Mouse (Mus musculus): ENCODE results near the gene Plxnb3. TPM values are rescaled to one million over a fixed set of nuclear protein-coding genes. Genes with fewer than 3 reads are reported as not detected.

Plxnb3 gene
- polyA plus RNA-seq, 1 experiment from 2014 or later: 0.30 TPM

DNA sequence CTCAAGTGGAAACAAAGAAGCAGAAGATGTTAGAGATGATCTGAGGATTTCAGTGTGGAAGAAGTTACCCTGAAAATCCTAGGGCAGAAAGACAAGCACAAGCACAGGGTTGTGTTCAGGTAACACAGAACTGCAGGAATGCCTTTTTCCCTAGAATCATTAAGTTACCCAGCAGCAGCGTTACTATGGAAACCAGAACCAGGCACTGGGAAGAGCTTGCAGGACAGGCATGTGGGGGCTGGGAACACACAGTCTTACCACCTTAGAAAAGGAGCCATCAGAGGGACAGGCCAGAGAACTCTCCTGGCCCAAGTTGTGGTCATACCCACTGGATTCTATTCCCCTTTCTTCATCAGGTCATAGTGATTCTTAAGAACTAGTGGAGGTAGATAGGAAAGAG lies 48.9 kb downstream of the Plxnb3 start:
- Histone ChIP-seq H3K27ac (replicated peaks) (no peak overlapping the region), H3K9ac (ENCODE audit: low read length) (no peak overlapping the region), H3K27me3 (ENCODE audit: control insufficient read depth, insufficient read depth, low read length) (no peaks in the 10 kb centered on the region), H3K4me1 (replicated peaks; ENCODE audit: control insufficient read depth, insufficient read depth) (no peaks in the 10 kb centered on the region), H3K4me2 (replicated peaks; ENCODE audit: low read depth) (no peak overlapping the region), H3K4me3 (ENCODE audit: low read depth, low read length) (no peak overlapping the region), H3K9me3 (ENCODE audit: control insufficient read depth, low read length) (no peaks in the 10 kb centered on the region), H3K36me3 (ENCODE audit: control insufficient read depth, insufficient read depth, low read length) (no peaks in the 10 kb centered on the region)
- ATAC-seq (ENCODE audit: low FRiP score, low TSS enrichment): no peak
- 46% methylated on average over 1 of the region's 1 CpGs for WGBS
- DNase-seq (ENCODE audit: low spot score): no peak
- TF ChIP-seq EP300 (optimal IDR thresholded peaks at IDR 0.05): no peak
- TF ChIP-seq CTCF (IDR thresholded peaks at IDR 0.05; ENCODE audit: low read depth): no peak

- H3K27me3 ChIP-seq (ENCODE audit: control insufficient read depth, insufficient read depth, low read length): no peaks in the 10 kb centered on the region
- H3K36me3 ChIP-seq (ENCODE audit: control insufficient read depth, insufficient read depth, low read length): no peaks in the 10 kb centered on the region
- H3K27ac ChIP-seq (replicated peaks): no peak overlapping the region
- ATAC-seq (ENCODE audit: low FRiP score, low TSS enrichment) (no peak), DNase-seq (ENCODE audit: low spot score) (no peak)
- 15% methylated on average over 14 of the region's 14 CpGs for WGBS
- no peak overlapping the region for H3K4me3 ChIP-seq (ENCODE audit: low read depth, low read length)
- H3K9ac ChIP-seq (ENCODE audit: low read length): 0 out of 2 replicates have a peak overlapping the region, but pooled peaks have one; percentile 8
- H3K9me3 ChIP-seq (ENCODE audit: control insufficient read depth, low read length): no peaks in the 10 kb centered on the region
- no peaks in the 10 kb centered on the region for H3K4me1 ChIP-seq (replicated peaks; ENCODE audit: control insufficient read depth, insufficient read depth)
- TF ChIP-seq CTCF (IDR thresholded peaks at IDR 0.05; ENCODE audit: low read depth): no peak
- TF ChIP-seq EP300 (optimal IDR thresholded peaks at IDR 0.05): no peak
- H3K4me2 ChIP-seq (replicated peaks; ENCODE audit: low read depth): peak overlapping the region; percentile 23; the same call in 1 of the 2 replicates
These were observed 58.2 kb downstream of the Plxnb3 start for GRCm38 (mm10) chrX:73815072-73815471.

DNA sequence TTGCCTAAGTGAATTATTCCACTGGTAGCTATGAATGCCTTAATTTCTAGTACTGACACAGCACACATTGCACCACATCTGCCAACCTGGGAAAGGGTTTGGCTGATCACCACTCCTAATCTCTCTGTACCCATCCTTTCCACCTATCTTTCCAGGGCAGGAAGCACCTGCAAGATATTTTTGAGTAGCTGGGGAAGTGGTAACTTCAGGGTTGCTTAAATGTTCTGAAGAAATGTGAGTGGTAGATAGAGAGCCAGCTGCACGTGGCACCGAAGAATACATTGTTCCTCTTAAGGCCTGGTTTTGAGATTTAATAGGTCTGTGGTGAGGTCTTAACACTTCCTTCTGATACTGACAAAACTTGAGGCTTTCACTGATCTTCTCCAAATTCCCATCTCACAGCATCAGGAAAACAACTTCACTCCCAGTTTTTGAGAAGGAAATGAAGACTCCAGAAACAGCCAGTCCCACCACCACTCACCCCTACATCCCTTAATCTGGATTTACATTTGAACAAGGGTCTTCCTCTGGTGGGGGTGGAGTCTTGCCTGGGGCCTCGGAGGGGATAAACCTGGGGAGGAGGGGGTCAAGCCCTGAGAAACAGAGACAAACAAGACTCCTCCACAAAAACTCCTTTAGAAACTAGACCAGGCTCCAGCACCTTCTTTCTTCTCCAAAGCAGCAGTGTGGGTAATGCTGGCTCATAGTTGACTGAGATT lies 59.9 kb downstream of the Plxnb3 start:
- no peak for TF ChIP-seq CTCF (IDR thresholded peaks at IDR 0.05; ENCODE audit: low read depth)
- TF ChIP-seq EP300 (optimal IDR thresholded peaks at IDR 0.05): no peak
- DNase-seq (ENCODE audit: low spot score) (no peak), ATAC-seq (ENCODE audit: low FRiP score, low TSS enrichment) (no peak)
- Histone ChIP-seq H3K4me3 (ENCODE audit: low read depth, low read length) (no peak overlapping the region), H3K9me3 (ENCODE audit: control insufficient read depth, low read length) (no peaks in the 10 kb centered on the region), H3K4me2 (replicated peaks; ENCODE audit: low read depth) (no peak overlapping the region), H3K9ac (ENCODE audit: low read length) (no peak overlapping the region), H3K4me1 (replicated peaks; ENCODE audit: control insufficient read depth, insufficient read depth) (no peaks in the 10 kb centered on the region), H3K36me3 (ENCODE audit: control insufficient read depth, insufficient read depth, low read length) (no peaks in the 10 kb centered on the region), H3K27ac (replicated peaks) (no peak overlapping the region), H3K27me3 (ENCODE audit: control insufficient read depth, insufficient read depth, low read length) (no peaks in the 10 kb centered on the region)
- 51% methylated on average over 3 of the region's 3 CpGs for WGBS

Other genes starting within 250 kb of the Plxnb3 start
- 8.2 and 8.9 TPM in 2 replicates for gene Dusp9, start 117.7 kb upstream of the Plxnb3 start, polyA plus RNA-seq (2015; fragmentation: Nextera tagmentation; extraction: Ambion mirVana)
- gene Pnck, start 97.0 kb upstream of the Plxnb3 start, polyA plus RNA-seq (2015; fragmentation: Nextera tagmentation; extraction: Ambion mirVana): 19.3 and 24.5 TPM in 2 replicates
- 7.5 and 9.2 TPM in 2 replicates for gene Slc6a8, start 83.9 kb upstream of the Plxnb3 start, polyA plus RNA-seq (2015; fragmentation: Nextera tagmentation; extraction: Ambion mirVana)
- gene Bcap31, start 40.9 kb upstream of the Plxnb3 start, polyA plus RNA-seq (2015; fragmentation: Nextera tagmentation; extraction: Ambion mirVana): 270 and 283 TPM in 2 replicates
- 9.3 and 9.4 TPM in 2 replicates for gene Abcd1, start 40.5 kb upstream of the Plxnb3 start, polyA plus RNA-seq (2015; fragmentation: Nextera tagmentation; extraction: Ambion mirVana)
- 2.2 and 2.6 TPM in 2 replicates for gene Srpk3, start 17.3 kb downstream of the Plxnb3 start, polyA plus RNA-seq (2015; fragmentation: Nextera tagmentation; extraction: Ambion mirVana)
- 130 and 133 TPM in 2 replicates for gene Idh3g, start 29.8 kb downstream of the Plxnb3 start, polyA plus RNA-seq (2015; fragmentation: Nextera tagmentation; extraction: Ambion mirVana)
- gene Ssr4, start 29.9 kb downstream of the Plxnb3 start, polyA plus RNA-seq (2015; fragmentation: Nextera tagmentation; extraction: Ambion mirVana): 372 and 400 TPM in 2 replicates
- gene Pdzd4, start 67.9 kb downstream of the Plxnb3 start, polyA plus RNA-seq (2015; fragmentation: Nextera tagmentation; extraction: Ambion mirVana): 0.27 and 0.38 TPM in 2 replicates
- gene Avpr2, start 135.0 kb downstream of the Plxnb3 start, polyA plus RNA-seq (2015; fragmentation: Nextera tagmentation; extraction: Ambion mirVana): 0.42 and 0.67 TPM in 2 replicates
- gene L1cam, start 139.0 kb downstream of the Plxnb3 start, polyA plus RNA-seq (2015; fragmentation: Nextera tagmentation; extraction: Ambion mirVana): 3.9 and 5.8 TPM in 2 replicates
- gene Arhgap4, start 164.8 kb downstream of the Plxnb3 start, polyA plus RNA-seq (2015; fragmentation: Nextera tagmentation; extraction: Ambion mirVana): 1.2 TPM in 2 replicates
- 82.6 and 88.2 TPM in 2 replicates for gene Naa10, start 164.9 kb downstream of the Plxnb3 start, polyA plus RNA-seq (2015; fragmentation: Nextera tagmentation; extraction: Ambion mirVana)
- 19.2 and 19.7 TPM in 2 replicates for gene Renbp, start 173.8 kb downstream of the Plxnb3 start, polyA plus RNA-seq (2015; fragmentation: Nextera tagmentation; extraction: Ambion mirVana)
- gene Hcfc1, start 209.3 kb downstream of the Plxnb3 start, polyA plus RNA-seq (2015; fragmentation: Nextera tagmentation; extraction: Ambion mirVana): 16.1 and 16.5 TPM in 2 replicates